Mouse (Mus musculus) lung, postnatal 25 days (tissue): ENCODE data around the gene Hal.

Source experiments
- DNase-seq: peaks from one replicate; pipeline ENCODE4 v3.0.0; 2022; ENCODE audit warnings: low spot score

Gene Hal

DNA sequence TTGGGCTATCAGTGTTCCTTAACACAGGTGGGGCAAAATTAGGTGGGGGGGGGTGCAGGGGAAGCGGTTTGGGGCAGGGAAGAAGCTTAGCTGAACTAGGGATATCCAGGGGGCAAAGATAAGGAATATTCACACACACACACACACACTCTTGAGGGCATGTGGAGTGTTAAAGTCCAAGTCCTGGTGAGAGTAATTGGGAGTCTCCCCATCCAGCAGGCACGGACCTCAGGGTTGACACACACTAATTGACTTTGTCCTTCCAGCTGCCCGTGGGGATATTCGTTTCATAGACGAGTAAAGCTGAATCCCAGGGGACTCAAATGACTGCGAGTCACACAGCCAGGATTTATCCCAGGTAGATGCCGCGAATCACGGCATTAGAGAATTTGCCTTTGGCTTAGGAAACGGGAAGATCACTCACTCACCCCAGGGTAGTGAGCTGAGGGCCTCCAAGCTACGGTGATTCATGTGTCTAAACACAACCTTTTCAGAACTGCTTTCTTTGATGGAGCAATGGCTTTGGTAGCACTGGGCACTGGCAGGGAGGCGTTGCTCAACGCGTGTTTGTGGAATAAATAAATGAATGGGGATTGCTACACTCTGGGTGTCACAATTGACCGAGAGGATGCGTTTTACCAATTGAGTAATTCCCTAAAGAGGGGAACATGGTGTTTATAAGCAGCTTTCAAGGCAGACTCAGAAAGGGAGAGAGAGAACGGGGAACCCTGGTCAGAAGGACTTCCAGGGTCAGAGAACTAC, at the start of gene Hal:
Gene Hal (plus strand): TSS at position 703 of the 762 bp plus-strand sequence.
- DNase-seq, result peak; percentile 46

DNA sequence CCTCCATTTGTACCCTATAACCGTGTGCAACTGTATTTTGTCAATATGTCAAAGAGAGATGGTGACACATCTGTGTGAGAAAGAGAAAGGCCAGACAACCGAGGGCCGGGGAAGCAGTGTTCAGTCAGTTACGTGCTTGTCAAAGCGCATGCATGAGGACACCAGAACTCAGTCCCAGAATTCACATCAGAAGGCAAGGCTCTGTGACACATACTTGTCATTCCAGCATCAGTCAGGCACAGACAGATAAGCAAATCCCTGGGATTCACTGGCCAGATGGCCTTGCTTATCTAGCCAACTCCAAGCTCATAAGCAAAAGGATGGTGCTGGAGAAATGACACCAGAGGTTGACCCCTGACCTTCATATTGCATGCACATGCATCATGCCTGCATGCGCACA, 47.1 kb upstream of the Hal start:
- DNase-seq, result no peak

DNA sequence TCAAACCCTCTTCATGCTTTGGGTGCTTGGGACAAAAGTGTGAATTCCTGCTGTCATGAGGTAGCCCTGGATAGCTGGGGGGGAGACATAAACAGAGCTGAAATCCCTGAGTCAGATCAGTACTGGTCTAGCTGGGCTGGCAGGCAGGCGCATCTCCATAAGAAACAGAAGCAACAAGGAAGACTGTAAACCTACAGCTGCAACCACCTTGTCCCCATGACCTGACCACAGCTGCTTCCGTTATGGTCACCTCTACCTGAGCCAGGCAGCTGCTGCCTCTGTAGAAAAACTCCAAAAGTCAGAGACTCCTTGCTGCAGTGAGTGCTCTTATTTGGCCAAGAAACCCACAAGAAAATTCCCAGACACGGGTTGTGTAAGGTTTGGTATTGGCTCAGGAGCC, 46.4 kb upstream of the Hal start:
- no peak for DNase-seq

DNA sequence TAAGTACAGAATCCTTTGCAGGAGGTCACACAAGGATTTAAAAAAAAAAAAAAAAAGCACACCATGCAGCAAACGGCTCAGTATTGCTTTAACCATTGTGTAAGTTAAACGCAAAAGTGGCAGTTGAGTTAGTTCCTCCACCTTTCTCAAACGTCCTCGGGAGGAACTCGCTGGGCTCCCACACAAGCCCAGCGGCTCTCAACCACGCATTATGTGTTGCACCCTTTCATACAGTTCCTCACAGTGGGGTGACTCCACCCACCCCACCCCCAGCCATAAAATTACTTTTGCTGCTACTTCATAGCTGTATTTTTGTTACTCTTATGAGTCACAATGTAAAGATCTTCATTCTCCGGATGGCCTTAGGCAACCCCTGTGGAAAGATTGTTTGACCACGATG, 44.2 kb upstream of the Hal start:
- DNase-seq, result peak; percentile 32

DNA sequence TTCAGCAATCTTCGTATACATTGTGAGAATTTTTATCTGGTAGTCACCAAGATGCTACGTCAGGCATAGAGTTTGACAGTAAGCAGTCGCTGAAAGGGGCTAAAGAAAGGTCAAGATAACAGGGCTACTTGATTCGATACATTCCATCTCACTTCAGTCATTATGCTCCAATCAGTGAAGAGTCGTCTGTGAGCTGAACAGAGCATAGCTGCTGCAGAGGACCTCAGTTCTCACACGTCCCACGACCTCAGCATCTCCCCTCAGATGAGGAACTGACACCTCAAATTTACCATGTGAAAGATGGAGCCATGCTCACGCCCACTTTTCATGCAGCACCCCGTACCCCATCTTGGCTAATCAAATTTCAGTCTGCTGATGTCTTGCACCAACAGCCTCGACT, 41.2 kb upstream of the Hal start:
- no peak for DNase-seq

DNA sequence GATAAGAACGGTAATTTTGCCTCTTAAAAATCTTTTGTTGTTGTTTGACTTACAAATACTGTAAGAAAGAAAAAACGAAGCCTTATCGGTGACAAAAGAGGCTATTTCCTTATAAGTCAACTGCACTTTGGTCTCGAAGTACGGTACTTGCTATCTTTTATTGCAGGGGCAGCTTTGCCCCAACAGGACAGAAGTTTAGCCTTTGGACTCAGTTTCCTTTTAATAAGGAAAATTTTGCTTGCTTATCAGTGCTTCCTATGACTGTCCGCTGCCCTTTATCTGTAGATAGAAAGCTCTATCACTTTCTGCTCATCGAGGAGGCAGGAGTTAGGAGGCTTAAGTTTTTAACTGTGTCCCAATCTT, 33.9 kb upstream of the Hal start:
- DNase-seq, result no peak

DNA sequence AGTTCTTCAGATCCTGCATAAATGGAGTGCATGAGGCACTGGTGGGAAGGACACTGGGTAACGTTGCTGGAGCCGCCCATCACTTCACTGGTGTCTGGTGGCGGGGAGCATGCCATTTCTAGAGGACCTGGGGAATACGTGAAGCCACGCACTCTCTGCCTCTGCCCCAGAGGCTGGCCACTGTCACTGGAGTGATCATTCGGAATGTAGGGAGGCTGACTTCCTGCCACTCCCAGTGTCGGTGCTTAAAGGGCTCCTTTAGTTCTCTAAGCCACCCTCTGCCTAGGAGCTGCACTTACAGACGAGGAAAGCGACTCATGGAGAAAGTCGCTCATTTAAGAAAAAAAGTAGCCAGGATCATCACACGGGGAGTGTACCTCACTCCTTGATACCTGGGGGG, 28.5 kb upstream of the Hal start:
- DNase-seq, result no peak

DNA sequence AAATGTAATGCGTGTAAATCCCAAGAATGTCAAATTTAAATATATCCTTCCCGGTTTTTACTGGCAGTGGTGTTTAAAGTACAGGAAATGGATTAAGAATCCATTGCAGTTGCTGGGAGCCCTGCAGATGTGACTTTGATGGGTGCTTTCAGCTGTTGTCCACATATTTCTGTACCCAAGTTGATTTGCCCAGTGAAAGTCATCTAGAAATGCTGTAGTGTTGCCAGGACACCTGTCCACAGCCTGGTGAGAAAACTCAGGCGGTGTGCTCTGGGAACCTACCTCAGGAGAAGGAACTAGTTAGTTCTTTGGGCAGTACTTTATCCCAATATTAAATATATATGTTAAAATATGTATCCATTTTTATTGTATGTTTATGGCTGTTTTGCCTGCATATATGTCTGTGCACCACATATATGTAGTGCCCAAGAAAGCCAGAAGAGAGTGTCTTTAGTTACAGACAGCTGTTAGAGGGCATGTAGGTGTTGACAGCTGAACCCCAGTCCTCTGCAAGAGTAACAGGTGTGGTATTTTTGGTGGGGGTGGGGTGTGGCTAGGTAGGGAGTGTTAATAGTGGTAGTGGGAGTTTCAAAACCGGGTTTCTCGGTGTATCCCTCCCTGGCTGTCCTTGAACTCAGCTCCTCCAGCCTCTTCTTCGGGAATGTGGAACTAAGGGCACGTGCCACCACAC, 25.7 kb upstream of the Hal start:
- no peak for DNase-seq

DNA sequence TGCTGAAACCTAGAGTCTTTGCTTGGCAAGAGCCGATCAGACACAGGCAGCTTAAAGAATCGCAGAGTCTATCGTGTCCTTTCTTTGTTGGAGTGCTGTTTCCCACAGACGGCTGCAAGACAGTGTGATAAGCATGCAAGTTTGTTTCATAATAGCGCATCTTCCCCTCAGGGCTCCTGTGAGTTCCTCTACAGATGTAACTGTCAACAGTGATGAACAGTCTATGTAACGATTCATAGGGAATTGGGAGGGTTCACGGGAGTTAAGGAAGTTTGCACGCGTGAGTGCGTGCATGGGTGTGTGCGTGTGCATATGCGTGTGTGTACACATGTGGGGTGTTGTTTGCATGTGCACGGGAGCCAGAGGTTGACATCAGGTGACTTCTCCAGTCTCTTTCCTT, 25.0 kb upstream of the Hal start:
- DNase-seq, result no peak

DNA sequence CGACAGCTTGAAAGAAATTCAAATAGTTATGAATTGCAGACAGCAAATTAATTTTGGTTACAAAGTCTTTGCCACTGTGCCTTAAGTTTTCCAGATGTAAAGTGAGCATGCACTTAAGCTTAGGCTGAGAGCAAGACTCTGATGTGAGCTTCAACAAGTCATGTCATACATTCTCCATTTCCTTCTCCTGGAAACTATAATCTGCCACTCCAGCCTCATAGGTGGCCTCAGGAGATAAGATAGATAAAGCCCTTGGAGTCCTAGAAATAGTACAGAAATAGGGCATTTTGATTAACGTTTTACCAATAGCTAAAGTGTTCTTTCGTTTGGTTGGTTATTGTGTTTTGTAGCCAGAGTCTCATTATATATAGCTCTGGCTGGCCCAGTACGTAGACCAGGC, 21.3 kb upstream of the Hal start:
- no peak for DNase-seq

DNA sequence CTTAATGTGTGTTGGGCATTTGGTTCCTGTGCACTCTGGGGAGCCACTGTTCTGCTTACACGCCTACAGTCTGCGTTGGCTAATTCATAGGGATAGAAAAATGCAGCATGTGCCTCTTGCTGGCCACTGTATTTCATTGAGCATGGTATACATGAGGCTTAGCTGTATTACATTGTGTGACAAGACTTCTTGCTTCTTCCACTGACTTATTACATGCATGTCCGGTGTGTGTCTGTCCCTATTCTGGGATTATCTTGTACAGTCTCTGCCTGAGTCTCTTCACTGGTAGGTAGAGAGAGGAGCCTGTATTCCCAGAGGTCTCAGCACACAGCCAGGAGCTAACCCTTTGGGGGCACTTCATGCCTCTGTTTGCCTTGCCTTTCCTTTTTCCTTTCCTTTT, 20.8 kb upstream of the Hal start:
- no peak for DNase-seq

DNA sequence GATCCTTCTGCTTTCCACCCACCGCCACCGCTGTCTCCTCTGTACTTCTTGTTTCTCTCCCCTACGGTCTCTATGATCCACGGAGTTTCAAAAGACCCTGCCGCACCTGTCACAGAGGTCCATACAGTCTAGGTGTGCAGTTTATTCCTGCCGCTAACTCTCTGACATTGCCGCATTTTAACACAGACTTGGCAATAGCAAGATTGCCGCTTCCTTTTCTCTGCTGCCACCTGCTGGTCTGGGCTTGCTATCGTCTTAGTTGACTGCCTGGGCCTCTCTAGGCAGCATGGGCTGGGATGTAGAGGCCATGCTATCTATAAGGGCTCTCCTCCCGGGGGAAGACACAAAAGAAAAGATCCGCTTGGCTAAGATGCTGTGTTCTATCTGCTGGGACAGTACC, 17.2 kb upstream of the Hal start:
- DNase-seq, result peak; percentile 87

DNA sequence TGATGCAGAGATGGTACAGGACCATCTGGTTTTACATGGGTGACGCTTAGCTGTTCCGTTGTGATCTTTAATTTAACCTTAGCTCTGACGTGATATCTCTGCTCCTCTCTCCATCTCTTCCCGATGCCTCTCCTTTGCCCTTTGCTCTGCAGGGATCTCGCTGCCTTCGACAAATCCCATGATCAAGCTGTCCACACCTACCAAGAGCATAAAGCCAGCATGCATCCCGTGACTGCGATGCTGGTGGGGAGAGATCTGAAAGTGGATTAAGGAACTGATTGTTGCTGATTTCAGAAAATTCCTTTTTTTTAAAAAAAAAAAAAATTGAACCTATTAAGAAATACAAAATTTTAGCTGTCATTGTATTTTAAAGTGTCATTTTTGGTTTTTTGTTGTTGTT, 4.1 kb upstream of the Hal start:
- no peak for DNase-seq

DNA sequence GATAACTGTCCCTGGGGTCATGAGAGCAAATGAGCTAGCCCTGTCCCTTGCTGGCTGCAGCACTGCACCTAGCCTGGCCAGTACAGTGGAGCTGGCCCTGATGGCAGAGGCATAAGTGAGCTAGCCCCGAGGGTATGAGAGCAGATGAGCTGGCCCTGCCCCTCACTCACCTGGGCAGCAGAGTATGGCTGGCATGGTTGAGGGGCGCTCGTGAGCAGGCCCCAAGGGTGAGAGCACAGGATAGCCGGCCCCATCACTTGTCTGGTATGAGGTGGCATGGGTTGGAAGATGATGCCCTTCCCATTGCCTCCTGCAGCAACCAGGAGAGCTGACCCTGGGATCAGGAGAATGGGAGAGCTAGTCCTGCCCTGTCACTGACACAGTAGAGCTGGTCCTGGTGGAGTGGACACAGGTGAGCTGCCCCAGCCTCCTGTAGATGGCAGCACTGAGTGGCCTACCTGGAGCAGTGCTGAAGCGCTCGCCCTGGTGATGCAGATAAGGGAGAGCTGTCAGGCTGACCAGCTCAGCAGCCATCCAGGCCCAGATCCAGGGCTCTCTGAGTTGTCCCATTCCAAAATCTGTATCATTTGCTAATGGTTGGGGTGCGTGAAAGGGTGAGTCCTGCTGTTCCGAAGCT, 3.4 kb upstream of the Hal start:
- peak; percentile 37 for DNase-seq

DNA sequence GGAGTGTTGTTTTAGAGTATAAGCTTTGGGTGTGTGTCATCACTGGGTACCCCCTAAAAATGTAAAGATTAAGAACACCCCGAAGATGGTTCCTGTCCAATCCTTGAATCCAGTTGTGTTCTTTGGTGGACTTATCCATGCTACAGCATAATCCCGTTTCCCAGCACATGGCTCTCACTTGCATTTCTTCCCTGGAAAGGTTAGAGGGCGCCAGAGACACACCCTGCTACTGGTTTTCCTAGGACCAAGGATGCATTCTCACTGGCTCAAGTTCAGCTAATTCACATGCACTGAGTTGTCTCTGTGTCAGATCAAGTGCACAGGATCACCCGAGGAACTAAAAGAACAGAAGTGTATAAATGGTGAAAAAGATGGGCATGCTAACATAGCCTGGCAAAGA, 1.9 kb upstream of the Hal start:
- peak; percentile 42 for DNase-seq

DNA sequence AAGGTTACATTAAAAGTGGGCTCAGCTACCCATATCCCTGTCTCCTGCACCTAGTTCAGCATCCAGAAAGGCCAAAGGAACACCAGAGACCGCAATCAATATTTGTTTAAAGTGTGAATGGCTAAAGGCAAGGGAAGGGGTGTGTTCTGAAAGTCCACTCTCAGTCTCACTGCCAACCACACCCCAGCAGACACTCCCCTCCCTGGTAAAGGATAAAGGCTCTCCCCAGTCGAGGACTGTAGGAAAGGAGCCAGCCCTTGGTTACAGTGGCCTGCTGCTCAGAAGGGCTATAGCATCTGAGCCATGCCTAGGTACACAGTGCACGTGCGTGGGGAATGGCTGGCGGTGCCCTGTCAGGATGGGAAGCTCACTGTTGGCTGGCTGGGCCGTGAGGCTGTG, 259 bp downstream of the Hal start:
- no peak for DNase-seq

DNA sequence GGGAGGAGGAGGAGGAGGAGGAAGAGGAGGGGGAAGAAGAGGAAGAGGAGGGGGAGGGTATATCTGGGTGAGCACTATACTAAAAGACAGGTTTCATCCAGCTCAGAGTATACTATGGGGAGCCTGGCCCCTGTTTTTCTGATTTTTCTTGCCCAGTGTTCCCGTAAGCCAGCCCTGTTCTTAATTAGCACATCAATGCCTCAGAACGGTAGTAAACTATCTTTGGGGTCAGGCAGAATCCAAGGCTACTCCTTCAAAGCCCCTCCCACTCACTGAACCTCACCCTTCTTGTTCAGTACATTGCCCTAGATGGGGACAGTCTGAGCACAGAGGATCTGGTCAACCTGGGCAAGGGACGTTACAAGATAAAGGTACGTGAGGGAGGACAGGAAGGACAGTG, 1.9 kb downstream of the Hal start:
- no peak for DNase-seq

DNA sequence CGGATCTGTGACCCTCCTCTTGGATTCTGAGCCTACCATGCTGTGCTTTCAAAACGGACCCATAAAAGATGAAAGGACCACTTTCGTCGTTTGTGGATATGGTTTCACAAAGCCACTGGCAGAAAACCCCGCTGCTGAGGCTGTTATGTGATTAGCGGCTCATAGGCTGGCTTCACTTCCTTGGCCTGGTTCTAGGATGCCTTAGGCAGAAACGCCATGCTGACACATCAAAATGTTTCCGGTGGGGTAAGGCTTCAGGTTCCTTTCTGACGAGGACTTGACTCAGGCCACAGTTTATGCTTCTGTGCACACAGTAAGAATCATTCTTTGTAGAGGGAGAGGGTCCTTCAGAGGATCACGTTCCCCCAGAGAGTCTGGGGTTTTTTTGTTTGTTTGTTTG, 12.3 kb downstream of the Hal start:
- DNase-seq, result no peak

DNA sequence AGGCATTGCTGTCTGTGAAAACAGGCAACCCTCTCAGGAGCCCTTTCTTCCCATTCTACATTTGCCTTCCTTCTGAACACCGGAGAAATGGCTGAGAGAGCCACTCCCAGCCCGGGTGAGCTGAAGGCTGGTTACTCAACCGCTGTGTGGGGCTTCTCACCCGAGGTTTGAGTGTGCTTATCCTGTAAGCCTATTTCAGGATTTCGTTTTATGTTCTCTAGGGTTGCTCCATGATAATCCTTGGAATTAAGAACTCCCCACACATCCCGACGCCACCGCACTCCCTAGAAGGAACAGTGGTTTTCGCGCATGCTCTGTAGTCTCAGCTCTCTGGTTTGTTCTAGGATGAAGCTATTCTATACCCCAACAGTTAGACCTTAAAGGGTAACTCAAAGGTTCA, 12.8 kb downstream of the Hal start:
- DNase-seq, result no peak

DNA sequence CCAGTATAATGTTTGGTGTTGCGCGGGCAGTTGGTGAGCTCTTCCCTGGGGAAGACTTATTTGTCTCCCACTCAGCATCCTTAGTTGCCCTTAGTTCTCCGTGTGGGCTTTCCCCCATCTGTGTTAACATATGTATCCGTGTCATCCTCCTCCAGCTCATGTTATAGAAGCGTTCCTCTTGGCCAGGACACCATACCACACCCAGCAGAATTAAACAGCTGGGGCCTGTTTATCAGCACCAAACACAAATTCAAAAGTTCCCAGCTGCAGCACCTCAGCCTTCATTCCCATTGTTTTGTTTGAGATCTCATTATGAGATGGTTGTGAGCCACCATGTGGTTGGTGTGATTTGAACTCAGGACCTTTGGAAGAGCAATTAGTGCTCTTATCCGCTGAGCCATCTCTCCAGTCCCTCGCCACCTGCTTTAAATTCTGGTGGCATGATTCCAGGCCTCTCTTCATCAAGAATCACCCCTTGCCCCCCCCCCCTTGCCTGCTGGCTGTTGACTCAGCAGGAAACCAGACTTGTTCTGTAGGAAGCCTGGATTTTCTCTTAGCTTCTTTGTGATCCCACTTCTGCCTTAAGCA, 19.9 kb downstream of the Hal start:
- DNase-seq, result no peak

DNA sequence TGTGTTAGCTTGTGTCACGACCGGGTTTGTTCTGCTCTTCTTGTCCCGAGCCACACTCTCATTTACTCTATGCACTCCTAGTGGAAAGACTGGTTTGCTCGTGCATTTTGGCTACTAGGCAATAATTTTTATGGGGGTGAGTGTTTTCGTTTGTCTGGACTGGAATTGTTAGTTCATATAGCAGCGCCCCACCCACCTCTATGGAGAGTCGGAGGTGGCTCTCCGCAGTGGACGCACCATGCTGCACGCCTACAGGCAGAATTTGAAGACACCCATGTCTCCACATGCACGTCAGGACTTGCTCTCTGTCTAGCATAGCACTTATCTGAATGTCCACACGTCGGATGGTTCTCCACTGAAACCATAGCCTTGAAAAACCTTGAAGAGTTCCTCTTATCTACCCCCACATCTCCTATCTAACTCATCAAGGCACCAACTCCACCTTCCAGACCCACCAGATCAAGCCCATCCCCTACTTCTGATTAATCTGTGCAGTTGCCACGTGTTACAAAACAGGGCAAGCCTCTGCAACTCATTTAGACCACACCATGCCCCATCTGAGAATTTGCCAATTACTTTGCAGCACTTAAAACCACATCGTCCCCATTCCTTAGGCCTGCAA, 21.1 kb downstream of the Hal start:
- DNase-seq, result no peak

DNA sequence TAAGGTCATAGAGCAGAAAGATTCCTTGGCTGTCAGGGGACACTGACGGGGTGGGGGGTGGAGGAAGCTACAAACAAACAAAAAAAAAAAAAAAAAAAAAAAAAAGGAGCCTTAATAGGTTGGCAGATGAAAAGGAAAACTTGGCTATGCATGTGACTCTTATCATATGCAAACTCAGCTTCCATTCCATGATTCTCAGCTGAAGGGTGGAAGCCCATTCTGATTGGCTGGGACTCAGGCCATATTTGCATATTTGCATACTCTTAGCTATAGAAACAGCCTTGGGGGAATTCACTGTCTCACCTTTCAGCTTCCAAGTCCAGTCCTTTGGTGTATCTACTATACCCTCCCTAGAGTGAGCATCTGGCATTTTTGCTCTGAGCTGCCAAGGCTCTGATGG, 26.9 kb downstream of the Hal start:
- no peak for DNase-seq

DNA sequence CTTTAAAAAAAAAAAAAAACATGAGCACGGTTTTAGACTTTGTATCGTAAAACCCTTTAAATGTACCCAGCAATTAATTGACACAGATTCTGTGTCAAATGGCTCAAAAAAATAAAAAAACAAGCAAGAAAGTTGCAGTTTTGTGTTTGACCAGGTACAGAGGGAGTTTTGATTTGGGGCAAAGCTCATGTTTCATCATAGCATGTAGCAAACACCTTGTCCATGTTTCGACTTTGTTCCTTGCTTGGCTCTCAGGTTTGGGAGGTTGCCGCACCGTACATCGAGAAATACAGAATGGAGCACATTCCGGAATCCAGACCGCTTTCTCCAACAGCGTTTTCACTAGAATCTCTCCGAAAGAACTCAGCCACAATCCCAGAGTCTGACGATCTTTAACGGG, 27.4 kb downstream of the Hal start:
- no peak for DNase-seq
